Mouse (Mus musculus) adrenal gland, postnatal 36 days (tissue): ENCODE results near the gene Chrna1. TPM values are rescaled to one million over a fixed set of nuclear protein-coding genes. Genes with fewer than 3 reads are reported as not detected.

ENCODE experiments used
- DNase-seq, 2 experiments: peaks; one replicate each; pipeline ENCODE4 v3.0.0; 2021; ENCODE audit warnings: mixed read lengths in 1 of 2
- total RNA-seq, 2 experiments: library from RNA; stranded (reverse); gene quantifications; 2 replicates each; pipeline ENCODE4 v1.2.3; 2021

Gene Chrna1
- total RNA-seq, 2 experiments from 2014 or later: not detected

DNA sequence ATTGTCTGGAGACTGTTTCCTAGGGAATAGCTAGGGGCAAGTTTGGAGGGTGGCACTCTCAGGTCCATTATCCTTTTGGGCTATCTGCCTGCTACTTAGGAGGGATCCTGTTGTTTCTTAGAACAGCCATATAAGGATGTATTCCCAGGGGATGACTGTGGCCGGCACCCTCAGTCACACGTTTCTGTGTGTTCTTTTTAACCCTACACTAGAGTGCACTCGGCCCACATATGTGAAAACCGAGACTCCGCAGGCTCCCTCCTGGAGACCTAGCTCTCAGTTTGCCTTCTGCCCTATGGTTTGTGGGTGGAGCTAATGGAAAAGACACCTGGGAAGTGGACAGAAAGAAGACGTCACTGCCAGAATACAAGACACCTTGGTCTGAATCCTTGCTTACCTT, 11.1 kb upstream of the Chrna1 start:
- no peak for DNase-seq

DNA sequence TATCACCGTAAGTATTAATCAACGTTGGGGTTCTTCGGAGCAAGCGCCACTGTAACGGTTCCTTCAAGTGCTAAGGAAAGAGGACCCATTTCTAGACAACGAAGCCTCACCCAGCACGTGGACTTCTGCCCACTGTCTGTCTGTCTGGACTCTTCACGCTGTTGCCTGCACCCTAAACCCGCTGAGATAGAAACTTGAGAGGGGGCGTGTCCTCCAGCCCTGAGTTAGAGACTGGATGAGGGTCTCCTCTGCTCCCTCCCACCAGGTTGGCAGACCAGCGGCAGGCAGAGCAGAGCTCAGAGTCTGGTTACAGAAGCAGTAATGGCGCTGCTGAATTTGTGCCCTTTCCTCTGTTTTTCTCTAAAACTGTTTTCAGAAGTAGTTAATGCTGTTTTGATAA, 10.0 kb upstream of the Chrna1 start:
- no peak for DNase-seq

DNA sequence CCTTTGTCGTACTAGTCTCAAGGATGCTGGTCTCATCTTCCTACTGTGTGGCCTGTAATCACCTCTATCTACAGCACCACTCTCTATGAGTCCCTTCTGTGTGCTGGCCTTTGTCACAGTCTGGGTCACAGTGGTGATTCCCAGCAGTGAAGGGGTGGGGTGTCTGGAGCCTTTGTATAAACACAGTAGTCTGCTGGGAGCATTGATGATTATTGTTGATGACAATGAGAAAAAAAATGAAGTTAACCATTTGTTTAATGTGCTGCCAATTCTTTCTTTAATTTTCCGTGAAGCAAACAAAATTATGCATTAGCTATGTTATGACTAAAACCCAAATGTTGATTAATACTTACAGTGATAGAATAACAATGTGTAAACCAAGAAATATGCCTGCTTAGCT, 8.8 kb upstream of the Chrna1 start:
- no peak for DNase-seq

DNA sequence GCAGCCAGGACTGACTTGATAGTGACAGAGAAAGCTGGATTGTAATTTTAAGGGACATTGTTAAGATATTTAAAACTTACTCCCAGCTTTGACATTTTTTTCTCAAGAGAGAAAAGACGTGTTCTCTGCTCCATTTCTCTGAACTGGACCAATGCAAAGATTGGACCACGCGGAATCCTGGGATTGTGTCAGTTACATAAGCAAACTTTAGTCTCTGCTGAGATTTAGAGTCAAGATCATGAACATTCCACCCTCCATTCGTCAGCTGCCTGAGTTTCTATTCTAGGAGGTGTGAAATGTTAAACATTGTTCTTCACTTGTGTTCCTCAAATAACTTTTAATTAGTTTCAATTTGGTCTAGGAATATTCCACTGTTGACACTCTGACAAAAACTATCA, 7.0 kb upstream of the Chrna1 start:
- no peak for DNase-seq

DNA sequence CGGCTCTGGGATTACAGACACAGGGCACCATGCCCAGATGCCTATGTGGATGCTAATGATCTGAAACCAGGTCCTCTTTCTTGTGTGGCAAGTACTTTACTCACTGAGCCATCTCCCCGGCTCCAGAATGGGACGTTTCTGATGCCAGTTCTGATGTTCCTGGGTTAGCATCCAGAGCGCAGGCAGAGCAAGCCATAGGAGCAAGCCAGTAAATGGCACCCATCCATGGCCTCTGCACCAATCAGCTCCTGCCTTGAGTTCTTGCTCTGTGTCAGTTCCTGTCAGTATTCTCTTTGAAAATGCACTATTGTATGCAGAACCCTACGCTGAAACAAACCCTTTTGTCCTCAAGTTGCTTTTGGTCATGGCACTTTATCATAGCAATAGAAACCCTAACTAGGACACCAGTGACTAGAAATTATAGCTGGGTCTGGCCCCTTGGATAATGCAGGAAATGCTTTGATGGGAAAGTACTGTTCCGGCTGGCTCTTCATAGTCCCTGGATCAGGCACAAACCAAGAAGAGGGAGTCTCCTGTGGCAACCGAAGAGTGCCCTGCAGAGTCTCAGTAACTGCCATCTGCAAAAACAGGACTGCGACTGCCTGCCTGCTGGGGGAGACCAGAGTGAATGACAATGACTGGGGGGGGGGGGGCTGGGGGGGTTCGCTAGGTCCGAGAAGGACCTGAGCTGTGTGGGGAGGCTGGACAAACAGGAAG, 6.4 kb upstream of the Chrna1 start:
- DNase-seq: no peak

DNA sequence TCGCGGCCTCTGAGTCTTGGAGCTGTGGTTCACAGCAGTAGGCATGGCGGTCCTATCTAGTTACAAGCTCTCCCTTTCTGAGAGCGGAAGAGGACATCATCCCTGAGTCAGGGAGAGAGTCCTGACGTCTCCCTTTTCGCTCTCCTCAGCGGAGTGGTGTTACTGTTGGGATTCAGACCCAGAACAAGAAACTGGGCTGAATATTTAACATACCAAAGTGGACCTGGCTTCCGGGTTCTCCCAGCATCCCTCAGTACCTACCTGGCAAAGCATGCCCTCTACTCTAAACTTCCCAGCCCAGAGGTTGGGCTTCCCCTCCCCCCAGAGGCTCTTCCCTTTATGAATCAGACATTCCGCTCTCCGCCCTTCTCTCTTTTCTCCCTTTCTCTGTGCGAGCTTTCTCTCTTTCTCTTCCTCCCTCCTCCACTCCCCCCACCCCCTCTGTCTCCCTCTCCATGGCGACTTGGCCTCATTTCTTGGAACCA, 5.3 kb upstream of the Chrna1 start:
- peak; percentile 48 to 66 for DNase-seq

DNA sequence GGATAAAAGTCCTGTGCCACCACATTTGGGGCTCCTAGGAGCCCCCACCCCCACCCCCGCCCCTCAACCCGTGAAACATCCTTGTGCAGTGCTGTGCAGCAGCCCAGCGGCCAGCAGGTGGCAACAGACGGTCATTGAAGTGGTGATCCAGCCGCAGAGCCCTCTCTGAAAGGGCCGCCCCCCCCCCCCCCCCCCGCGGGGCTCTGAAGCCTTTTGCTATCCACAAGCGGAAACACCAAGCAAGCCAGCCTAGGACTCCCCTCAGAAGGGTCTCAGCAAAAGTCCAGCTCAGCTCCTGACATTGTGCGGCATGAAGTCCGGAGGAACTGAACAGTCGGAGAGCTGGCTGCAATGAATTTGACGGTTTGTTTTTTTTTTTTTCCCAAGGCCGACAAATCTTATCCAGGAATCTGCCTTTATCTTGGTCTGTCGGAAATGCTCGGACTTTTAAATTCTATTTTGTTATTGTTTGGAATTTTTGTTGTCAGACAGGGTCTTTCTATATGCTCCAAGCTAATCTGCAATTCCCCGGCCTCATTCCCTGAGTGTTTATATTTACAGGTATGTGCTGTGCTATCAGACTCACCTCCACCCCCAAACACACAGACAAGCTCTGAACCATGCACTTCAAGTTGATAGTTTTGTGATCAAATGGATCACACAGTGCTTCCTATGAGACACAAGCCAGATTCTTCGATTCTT, 4.7 kb upstream of the Chrna1 start:
- DNase-seq: peak; percentile 85 to 87

DNA sequence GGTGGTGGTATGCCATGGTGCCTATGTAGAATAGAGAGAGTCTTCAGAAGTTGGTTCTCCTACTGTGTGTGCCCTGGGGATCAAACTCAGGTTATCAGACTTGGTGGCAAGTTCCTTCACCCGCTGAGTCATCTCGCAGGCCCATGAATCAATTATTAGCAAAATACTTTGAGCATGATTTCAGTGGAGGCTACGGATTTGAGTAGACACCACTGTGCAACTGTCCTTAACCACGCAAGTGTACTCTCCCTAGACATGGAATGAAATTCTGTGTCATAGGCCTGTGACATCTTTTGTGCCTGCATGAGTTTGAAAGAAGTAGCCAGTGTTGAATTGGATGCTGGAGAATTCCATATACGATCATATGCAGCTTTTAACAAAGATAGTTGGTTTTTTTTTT, 582 bp upstream of the Chrna1 start:
- DNase-seq: peak in 1 of 2 experiments; percentile 21

DNA sequence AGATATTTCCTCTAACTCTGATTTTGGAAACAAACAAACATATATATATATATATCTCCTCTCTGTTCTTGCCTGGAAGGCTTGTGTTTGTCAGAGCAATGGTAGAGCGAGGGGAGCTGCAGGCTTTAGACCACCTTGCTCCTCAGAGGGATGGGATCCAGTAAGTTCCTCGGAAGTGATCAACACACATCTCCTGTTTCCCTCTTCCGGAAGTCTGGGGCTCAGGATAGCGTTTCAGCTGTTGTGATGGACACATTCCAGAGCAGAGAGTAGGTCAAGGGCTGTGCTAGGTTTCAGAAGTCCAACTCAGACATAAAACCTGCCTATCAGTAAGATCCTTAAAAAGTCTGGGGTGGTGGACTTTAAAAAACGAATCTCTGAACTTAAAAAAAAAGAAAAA, 970 bp downstream of the Chrna1 start:
- DNase-seq: no peak

DNA sequence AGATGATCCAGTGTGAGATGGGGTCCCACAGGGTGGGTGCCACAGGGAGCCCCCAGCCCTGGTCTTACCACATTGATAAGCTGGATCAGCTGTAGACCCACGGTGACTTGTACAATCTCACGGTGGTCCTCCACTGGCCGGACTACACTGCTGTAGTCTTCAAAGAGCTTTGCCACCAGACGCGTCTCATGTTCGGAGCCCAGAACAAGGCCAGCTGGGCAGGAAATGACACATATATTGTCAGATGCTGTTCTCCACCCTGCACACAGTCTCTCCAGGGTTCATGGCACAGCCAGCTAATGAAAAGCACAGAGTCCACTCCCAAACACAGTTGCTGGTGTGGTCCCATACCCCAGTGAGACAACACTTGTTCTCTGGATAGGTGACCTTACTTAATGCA, 5.7 kb downstream of the Chrna1 start:
- DNase-seq: no peak

DNA sequence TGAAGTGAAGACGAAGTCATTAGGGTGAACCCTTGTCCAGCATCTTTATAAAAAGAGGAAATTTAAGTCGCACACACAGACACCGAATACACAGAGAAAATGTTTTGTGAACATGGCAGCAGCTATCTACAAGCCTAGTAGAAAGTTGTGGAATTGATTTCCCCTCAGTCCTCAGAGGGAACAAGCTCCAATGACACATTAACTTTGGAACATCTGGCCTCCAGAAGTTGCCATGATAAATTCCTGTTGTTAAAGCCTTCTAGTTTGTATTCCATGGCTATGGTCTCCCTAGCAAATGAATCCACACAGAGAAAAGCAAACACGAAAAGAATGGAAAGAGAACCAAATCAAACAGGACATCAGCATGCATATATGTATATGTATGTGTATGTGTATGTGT, 6.6 kb downstream of the Chrna1 start:
- no peak for DNase-seq

DNA sequence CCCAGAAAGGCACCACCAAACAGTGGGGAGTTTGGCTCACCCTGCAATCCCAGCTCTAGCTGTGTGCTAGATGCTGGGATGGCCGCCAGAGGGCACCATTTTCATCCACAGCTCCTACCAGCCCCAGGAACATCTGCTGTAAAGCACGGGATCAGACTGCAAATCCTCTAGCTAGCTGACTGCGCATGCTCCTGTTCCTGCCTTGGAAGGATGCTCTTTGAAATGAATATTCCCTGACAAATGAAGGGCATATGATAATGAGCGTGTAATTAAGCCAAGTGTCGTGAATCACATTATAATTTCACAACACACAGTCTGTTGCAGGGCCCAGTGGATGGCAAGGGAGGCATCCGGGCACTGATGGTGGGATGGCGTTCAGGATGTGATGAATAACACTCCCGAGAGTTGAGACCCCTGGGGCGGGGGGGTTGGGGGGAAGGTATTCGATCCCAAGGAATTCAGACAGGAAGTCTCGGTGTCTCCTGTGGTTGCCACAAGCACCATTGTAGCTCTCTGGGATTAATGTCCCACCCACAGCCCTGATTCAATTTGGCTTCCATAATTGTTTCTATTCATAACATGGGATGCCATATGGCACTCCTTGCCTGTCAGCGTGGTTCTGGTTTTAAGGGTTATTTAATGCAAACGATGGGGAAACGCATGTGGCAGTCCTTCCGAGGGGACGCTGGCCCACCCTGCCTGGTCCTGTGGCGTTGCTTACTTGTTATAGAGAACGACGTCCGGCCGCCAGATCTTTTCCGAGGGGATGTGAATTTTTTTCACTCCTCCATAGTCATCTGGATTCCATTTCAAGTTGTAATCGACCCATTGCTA, 7.4 kb downstream of the Chrna1 start:
- DNase-seq: peak; percentile 76 to 84

DNA sequence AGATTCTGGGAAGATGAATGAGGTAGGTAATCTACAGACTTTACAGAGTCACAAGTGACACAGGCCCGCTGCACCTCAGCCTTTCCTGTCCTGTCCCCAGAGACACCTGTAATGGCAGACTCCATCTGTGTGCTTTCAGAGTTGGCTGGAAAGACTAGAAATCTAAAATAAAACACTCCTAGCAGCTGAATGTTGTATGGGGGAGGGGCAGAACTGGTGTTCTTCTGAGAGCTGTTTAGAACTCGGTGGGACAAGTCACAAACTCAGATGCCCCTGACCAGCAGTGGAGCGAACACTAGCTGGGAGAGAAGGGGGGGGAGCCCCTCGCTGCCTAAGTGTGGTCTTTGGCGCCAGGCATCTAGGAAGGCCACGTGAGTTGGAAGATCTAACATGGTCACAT, 8.2 kb downstream of the Chrna1 start:
- DNase-seq: no peak

DNA sequence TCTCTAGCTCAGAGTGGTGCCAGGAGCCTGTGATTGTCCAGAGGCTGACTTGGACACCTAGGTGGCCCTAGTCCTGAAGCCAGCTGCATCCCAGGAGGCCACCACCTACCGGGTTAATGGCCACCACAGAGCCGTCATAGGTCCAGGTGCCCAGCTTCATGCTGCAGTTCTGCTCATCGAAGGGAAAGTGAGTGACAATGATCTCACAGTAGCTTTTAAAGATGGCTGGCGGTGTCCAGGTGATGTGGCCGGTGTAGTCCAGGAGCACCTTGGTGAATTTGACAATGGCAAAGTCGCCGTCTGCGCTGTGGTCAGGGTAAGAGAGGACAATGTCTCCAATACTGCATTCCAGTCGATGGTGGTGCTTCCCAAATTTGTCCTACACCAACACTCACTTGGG, 8.8 kb downstream of the Chrna1 start:
- DNase-seq: no peak

DNA sequence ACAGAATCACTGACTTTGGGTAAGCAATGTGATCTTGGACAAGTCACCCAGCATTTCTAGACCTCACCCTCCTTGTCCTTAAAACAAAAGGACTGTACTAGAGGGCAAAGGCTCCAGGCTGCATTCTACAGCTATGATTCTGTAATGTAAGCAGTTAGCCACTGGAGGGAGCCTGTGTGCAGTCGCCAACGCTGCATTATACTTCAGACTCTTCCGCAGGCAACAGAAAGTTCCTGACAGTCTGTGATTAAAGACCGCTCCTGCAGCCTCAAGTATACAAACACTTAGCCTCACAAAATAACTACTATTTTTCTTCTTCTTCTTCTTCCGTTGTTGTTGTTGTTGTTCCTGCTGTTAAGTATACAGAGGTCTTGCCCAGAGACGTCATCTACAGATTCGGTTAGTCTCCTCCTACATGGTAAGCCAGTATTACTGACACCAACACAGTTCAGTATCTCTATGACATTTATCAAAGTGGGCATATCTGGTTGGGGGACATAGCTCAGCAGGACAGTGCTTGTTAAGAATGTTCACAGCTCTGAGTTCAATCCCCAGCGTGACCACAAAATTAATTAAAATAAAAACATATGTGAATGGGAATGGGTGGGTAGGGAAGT, 13.0 kb downstream of the Chrna1 start:
- peak; percentile 48 to 73 for DNase-seq

DNA sequence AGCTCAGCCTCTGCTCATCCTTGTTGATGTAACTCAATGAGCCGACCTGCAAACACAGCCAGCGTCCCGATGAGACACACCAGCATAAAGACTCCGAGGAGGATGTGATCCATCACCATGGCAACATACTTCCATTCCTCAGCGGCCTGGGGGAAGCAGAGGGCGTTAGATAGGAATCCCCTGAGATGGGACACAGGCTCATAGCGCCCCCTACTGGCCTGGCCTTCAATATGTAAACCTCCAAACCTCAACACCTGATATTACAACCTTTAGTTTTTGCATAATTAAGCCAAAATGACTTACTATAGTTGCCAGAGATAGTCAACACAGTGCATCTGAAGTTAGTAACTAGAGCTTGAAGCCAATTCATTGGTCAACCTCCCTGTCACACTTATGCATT, 14.0 kb downstream of the Chrna1 start:
- DNase-seq: peak in 1 of 2 experiments; percentile 51

DNA sequence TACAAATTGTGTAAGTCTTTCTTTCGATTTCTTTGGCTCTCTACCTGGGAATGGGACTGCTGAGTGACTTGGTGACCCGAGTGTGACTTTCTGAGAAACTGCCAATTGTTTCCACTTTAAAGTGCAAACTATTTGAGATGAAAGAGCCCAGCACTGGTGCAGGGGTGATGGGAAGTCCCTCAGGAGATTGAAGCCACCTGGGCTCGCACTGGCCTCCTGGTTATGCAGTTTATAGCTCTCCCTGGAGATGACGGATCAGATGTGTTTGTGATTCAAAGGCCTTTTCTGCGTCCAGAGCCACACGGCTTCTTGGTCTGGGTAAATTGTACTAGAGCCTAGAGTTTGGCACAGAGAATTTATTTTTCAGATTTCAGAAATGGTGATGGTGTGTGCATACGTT, 16.4 kb downstream of the Chrna1 start:
- no peak for DNase-seq

DNA sequence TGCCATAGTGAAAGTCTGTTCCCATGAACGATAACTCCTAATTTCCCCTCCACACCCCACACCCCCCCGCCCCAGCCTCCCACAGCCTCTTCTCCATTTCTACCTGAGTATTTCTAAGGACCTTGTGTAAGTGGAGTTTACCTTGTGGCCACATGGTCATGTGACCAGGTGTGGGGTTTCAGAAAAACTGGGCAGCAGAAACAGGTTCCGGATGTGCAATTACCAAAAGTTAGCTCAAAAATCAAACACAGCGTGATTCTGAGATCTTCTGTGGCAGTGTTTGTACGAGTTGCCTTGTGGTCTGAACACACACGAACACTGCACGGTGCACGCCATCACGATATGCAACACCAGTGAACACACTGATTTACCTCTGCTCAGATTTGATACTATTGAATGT, 17.5 kb downstream of the Chrna1 start:
- no peak for DNase-seq

DNA sequence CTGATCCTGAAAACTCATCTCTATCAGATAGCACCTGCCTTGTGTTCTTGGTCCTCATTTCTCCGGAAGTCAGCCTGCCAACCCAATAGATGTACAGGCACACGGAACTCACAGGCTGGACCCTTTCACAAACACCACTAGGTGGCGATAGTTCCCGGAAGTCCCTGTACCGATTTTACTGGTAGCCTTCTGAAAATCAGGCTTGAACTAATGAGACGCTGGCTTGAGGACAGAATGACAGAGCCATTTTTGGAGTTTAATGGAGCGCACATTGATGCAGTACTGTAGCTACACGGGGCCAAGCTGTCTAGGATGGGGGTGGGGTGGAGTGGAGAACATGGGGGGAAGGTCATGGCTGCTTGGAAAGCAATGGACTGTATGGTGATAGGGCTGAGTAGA, 18.5 kb downstream of the Chrna1 start:
- DNase-seq: peak in 1 of 2 experiments; percentile 32

DNA sequence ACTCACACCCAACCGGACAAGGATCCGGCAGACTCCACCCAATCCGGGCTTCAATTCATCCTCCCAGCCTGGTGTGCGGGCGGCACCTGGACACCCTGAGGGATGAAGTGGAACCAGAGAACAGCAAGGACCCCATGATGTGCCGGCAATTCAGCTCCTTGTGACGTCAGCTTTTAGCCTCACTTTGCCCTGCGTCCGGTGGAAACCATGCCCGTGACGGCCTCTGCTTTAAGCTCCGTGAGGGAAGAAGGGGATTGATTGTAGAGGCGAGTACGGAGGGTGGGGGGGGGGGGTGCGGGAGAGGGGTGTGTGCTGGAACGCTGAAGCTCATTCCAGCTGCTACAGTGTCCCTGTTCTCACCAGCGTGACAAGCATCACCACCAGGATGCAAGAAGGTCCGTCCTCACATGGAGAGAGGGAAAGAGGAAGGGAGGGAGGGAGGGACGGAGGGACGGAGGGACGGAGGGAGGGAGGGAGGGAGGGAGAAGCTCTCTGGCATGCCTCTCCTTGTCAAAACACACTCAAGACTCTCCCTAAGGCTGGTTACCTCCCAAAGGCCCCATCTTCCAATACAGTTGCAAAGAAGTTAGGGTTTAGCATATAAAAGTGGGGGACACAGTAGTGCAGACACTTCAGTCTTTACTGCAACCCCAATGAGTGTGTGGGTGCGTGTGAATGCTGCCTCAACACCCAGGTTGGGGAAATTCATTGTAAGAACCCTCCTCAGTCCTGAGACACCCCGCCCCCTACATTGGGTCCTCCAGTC, 19.1 kb downstream of the Chrna1 start:
- DNase-seq: no peak

DNA sequence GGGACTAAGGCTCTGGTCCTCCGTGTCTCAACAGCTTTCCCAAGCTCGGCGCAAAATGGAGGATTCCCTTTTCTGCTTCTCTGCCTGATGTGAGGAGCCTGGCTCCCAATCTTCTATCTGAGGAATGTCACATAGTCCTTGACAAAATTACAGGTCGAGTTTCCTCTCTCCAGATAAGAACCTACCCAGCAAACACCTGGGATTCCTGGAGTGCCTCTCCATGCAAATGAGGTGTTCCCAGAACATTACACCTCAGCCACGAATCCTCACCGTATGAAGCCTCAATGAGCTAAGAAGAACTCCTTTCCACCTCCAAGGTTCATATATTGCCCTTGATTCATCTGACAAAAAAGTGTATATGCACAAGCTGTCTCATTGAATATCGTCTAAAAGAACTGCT, 19.7 kb downstream of the Chrna1 start:
- no peak for DNase-seq

DNA sequence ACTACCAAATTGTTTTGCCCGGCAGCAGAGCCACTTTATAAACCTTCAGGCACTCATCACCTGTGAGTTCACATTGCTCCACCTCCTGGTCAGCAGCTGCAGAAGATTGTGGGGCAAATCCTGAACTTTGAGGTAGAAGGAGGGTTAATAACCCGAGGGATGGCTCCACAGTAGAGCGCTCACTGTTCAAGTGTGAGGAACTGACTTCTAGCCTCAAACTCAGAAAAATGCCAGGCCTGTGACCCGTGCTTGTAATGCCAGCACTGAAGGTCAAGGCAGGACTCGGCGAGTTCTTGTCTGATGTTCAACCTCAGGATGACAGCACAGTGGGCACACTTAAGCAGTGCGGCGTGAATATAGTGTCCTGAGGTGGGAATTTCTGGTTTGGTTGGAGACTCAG, 22.2 kb downstream of the Chrna1 start:
- DNase-seq: no peak
